Mouse (Mus musculus) ES-Bruce4 (cell line): ENCODE results near the gene Slc25a5.

ENCODE experiments used
- CTCF ChIP-seq: IDR thresholded peaks from one replicate; pipeline ENCODE4 v1.8.1; 2011; ENCODE audit warnings: low read depth, low read length
- POLR2A ChIP-seq: IDR thresholded peaks from one replicate; pipeline ENCODE4 v1.8.1; 2011; ENCODE audit warnings: low read length; ENCODE audit not compliant: insufficient read depth

DNA sequence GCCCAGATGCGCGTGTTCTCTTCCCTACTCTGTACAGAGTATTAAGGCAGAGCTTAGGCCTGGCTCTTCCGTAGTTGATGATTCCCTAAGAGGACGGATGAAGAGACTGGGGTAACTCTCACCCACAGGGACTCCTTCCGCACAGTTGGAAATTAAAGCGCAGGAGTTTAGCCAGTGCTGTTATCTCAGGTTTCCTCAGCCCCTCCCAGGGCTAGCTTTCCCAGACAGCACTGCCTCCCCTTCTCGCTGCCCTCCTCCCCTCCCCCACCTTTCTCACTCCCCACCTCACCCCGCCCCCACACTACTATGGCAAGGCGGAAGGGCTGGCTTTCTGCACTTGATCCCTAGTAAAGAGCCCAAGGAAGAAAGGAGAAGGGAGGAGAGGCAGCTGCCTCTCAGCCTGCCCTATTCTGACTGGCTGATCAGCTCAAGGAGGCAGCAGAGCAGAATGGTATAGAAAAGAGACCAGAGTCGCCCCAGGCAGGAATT lies 21.5 kb downstream of the Slc25a5 start:
- TF ChIP-seq CTCF, result no peak
- no peak for TF ChIP-seq POLR2A
